Mouse (Mus musculus): ENCODE data around the gene Rfx1.

The Rfx1 gene

GRCm38 (mm10) chr8:84066291-84066930 lies at the start of gene Rfx1:
Rfx1 (plus strand) TSS chr8:84066834.
- in situ Hi-C loops (cut with MboI; ENCODE audit: low pct_unique_long_range_greater_than_20kb in 1 of 2, low sequenced_read_pairs in 2 of 2, unreplicated experiment in 1 of 2), result no loop called here

GRCm38 (mm10) chr8:84019738-84020137 lies 46.9 kb upstream of the Rfx1 start:
- in situ Hi-C loops (cut with MboI; ENCODE audit: low pct_unique_long_range_greater_than_20kb in 1 of 2, low sequenced_read_pairs in 2 of 2, unreplicated experiment in 1 of 2), result no loop called here

GRCm38 (mm10) chr8:84021096-84021495 lies 45.5 kb upstream of the Rfx1 start, which contains the start of gene Palm3:
Palm3 (plus strand) TSS chr8:84021471.
- in situ Hi-C loops (cut with MboI; ENCODE audit: low pct_unique_long_range_greater_than_20kb in 1 of 2, low sequenced_read_pairs in 2 of 2, unreplicated experiment in 1 of 2), result no loop called here

- in situ Hi-C loops (cut with MboI; ENCODE audit: low pct_unique_long_range_greater_than_20kb in 1 of 2, low sequenced_read_pairs in 2 of 2, unreplicated experiment in 1 of 2), result no loop called here
Observed at GRCm38 (mm10) chr8:84021569-84021968, 45.1 kb upstream of the Rfx1 start.

DNA sequence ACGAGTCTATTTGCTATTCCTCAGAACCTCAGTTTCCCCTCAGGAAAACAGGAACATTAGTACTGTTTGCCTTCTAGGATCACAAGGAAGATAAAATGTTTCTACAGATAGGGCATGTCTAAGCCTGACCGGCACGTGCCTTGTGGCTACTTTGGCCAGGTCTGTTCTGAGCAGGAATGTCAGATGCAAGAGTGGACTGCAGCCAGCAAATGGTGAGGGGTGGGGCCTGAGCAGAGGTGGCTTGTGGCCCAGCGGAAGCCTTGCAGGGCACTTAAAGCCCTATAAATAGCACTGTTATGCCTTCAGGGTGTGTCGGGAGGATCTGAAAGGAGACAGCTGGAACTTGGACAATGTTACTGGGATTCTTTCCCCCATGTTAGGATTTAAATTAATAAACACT lies 43.5 kb upstream of the Rfx1 start:
- in situ Hi-C loops (cut with MboI; ENCODE audit: low pct_unique_long_range_greater_than_20kb in 1 of 2, low sequenced_read_pairs in 2 of 2, unreplicated experiment in 1 of 2), result no loop called here

GRCm38 (mm10) chr8:84023631-84024030 lies 43.0 kb upstream of the Rfx1 start:
- in situ Hi-C loops (cut with MboI; ENCODE audit: low pct_unique_long_range_greater_than_20kb in 1 of 2, low sequenced_read_pairs in 2 of 2, unreplicated experiment in 1 of 2), result no loop called here

- in situ Hi-C loops (cut with MboI; ENCODE audit: low pct_unique_long_range_greater_than_20kb in 1 of 2, low sequenced_read_pairs in 2 of 2, unreplicated experiment in 1 of 2), result no loop called here
Observed at GRCm38 (mm10) chr8:84024171-84024570, 42.5 kb upstream of the Rfx1 start.

DNA sequence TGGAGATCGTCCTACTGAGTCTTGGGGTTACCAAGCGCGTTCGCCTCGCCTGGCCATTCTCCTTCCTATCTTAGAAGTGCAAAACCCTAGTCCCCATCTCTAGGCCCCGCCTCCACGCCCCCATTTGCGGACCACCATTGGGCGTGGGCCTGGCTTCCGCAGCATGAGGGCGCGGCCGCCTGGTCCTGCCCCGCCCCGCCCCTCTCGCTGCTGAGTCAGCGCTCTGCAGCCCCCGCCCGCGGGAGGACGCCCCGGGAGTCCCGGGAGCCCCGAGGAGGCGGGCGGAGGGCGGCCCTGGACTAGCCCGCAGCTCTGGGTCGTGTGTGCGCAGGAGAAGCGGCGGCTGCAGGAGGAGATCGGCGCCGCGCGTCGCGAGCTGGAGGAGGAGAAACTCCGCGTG lies 40.8 kb upstream of the Rfx1 start:
- in situ Hi-C loops (cut with MboI; ENCODE audit: low pct_unique_long_range_greater_than_20kb in 1 of 2, low sequenced_read_pairs in 2 of 2, unreplicated experiment in 1 of 2), result no loop called here

- in situ Hi-C loops (cut with MboI; ENCODE audit: low pct_unique_long_range_greater_than_20kb in 1 of 2, low sequenced_read_pairs in 2 of 2, unreplicated experiment in 1 of 2), result no loop called here
Observed at GRCm38 (mm10) chr8:84027449-84027848, 39.2 kb upstream of the Rfx1 start.

DNA sequence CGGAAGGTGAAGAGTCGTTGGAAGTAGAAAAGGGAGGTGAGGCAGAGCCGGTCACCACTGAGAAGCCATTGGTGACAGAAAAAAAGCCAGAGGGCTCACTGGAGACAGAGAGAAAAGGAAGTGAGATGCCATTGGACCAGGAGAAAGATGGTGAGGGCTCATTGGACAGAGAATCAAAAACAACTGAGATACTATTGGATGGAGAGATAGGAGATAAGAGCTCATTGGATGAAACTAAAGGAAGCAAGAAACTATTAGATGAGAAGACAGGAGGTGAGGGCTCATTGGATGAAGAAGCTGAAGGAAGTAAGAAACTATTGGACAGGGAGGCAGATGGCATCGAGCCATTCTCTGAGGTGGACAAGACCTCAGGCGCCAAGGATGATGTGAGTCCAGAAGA lies 37.4 kb upstream of the Rfx1 start:
- in situ Hi-C loops (cut with MboI; ENCODE audit: low pct_unique_long_range_greater_than_20kb in 1 of 2, low sequenced_read_pairs in 2 of 2, unreplicated experiment in 1 of 2), result no loop called here

DNA sequence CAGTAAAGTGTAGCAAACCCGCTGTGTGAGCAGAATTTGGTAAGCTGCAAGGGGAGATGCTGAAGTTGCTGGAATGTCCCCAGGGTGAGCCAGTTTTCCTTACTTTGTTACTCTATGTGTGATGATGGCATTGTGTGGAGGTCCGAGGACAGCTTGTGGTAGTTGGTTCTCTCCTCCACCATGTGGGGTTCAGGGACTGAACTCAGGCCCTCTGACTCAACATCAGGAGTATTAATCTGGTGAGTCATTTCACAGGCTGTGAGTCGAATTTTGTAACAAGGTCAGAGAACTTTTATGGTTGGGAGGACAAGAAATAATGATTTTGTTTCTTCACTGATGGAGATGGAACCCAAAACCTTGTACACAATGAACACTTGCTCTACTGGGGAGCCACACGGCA lies 33.9 kb upstream of the Rfx1 start:
- in situ Hi-C loops (cut with MboI; ENCODE audit: low pct_unique_long_range_greater_than_20kb in 1 of 2, low sequenced_read_pairs in 2 of 2, unreplicated experiment in 1 of 2), result no loop called here

DNA sequence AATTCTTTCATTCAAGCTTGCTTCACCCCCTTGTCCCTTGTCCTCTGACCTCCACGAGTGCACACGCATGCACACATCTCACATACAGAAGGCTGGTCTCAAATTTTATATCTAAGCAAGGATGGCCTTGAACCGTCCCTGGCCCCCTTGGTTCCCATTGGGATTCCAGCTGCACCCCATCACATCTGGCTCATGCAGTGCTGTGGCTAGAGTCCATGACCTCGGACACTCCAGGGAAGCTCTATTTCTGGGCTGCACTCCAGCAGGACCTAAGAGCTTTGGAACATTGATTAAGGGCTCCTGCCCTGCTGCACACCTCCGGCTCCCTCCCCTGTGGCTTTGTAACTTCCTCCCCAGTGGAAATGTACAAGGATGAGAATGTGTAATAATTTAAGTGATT lies 28.6 kb upstream of the Rfx1 start:
- in situ Hi-C loops (cut with MboI; ENCODE audit: low pct_unique_long_range_greater_than_20kb in 1 of 2, low sequenced_read_pairs in 2 of 2, unreplicated experiment in 1 of 2), result no loop called here

DNA sequence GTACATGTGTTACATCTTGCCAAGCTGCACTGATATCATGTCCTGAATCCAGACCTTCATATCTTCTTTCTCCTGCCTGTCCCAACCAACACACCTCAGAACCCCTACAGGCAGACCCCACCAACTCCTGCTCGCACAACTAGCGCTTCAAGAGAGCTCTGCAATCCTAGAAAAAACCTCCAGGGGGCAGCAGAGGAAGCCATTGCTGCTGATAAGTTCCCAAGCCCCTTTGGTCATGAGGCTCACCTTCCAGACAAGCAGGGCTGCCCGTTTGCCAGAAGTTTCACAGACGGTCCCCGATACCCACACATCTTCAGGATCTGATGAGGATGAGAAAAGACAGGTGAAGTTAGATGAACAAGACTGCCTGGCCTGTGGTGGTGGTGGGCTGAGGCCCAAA lies 27.6 kb upstream of the Rfx1 start:
- in situ Hi-C loops (cut with MboI; ENCODE audit: low pct_unique_long_range_greater_than_20kb in 1 of 2, low sequenced_read_pairs in 2 of 2, unreplicated experiment in 1 of 2), result no loop called here

DNA sequence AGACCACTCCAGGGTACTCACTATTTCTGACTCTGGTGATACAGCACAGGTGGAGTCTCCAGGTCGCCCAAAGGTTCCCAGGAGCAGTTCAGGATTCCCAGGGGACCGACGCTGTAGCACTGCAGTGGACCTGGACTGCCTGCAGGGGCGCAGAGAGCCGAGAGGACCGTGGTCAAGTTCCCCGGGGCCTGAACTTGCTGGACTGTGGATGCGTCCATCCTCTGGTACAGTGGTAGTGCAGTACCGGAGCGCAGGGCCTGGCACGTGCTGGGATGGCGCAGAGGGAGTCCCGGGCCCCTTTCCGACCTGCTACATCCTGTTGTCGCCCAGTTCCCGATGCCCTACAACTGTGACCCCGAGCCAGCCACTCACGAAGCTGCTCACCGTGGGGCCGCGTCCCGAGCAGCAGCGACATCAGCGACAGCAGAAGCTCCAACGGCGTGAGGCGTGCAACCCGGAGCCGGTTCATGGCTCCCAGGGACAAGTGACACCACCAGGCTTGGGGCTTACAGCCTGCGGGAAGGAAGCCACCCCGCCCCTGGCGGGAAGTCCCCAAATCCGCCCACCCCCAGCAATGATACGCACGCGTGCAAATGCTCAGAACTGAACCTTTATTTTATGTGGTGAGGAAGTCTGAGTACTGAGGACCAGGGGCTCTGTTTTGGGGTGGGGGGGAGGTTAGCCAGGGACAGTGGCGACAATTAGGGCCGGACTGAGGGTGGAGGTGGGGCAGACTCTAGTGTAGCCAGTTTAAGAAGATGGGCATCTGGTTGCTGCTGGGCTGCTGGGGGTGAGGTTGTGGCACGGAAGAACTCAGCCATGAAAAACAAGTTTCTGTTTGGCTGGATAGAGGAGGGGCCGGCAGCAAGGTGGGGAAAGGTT lies 24.3 kb upstream of the Rfx1 start, which contains the start of gene Il27ra:
Gene Il27ra (minus strand): TSS at position 524 of the 882 bp plus-strand sequence.
- in situ Hi-C loops (cut with MboI; ENCODE audit: low pct_unique_long_range_greater_than_20kb in 1 of 2, low sequenced_read_pairs in 2 of 2, unreplicated experiment in 1 of 2), result no loop called here

DNA sequence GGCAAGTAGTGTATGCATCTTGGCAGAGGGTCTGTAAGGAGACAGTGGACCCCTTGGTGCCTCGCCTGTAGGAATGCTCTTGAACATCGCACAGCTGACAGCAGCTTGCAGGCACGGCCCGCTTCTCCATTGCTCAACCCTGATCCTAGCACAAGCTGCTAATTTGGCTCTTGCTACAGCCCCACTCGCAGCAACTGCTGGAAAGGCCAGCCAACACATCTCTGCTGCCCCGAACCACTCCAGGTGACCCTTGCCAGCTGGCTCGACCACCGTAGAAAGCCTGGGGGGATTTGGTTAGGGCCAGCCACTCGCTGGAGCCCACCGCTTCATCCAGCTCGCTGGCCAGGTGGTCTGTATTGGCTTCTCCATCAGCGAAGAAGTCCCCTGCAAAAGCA lies 23.7 kb upstream of the Rfx1 start:
- in situ Hi-C loops (cut with MboI; ENCODE audit: low pct_unique_long_range_greater_than_20kb in 1 of 2, low sequenced_read_pairs in 2 of 2, unreplicated experiment in 1 of 2), result no loop called here

DNA sequence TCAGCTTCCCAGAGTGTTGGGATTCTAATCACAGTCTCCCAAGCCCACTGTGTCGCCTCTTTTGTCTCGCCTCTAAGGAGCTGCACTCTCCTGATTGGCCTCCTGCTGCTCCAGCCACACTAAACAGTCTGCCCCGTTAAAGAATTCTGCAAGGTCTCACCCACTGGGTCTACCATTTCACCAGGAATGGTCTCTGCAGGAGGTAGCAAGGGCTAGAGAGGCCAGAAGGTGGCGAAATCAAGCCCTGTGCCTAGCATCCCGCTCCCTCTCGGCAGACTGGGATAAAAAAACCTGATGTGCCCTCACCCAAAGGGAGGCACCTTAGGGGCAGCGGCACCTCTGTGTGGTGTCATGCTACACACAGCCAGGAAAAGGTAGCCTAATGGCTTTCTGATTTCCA lies 22.5 kb upstream of the Rfx1 start:
- in situ Hi-C loops (cut with MboI; ENCODE audit: low pct_unique_long_range_greater_than_20kb in 1 of 2, low sequenced_read_pairs in 2 of 2, unreplicated experiment in 1 of 2), result no loop called here

DNA sequence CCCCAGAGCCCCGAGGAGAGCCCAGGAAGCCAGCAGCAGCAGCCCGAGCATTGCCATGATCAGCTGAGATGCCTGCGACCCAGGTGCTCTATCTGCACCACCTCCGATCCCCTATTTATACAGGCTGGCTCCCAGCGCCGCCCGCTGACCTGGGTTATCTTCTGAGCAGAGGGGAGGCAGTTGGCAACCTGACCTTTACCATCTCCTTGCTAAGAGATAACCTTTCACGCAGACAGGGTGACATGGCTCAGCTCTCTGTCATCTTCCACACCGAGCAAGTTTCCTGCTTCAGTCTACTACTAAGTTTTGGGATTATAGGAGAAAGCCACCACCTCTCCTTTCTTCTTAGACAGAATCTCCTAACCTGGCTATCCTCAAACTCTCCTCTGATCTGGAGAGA lies 21.7 kb upstream of the Rfx1 start, which contains the start of gene Rln3:
Gene Rln3 (minus strand): TSS at position 101 of the 400 bp plus-strand sequence.
- in situ Hi-C loops (cut with MboI; ENCODE audit: low pct_unique_long_range_greater_than_20kb in 1 of 2, low sequenced_read_pairs in 2 of 2, unreplicated experiment in 1 of 2), result no loop called here

GRCm38 (mm10) chr8:84046505-84046904 lies 20.1 kb upstream of the Rfx1 start:
- in situ Hi-C loops (cut with MboI; ENCODE audit: low pct_unique_long_range_greater_than_20kb in 1 of 2, low sequenced_read_pairs in 2 of 2, unreplicated experiment in 1 of 2), result no loop called here

DNA sequence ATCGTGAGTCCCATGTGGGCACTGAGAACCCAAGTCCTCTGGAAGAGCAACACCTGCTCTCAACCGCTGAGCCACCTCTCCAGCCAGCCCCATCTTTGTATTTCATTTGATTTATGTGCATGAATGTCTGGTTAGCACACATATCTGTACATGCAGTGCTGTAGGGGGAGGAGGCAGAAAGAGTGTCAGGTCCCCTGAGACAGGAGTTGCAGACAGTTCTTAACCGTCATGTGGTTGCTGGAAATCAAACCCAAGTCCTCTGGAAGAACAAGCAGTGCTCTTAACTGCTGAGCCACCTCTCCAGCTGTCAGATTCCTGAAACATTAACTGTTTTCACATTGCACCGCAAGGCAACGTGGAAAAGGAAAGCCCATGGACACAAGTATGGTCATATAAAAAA lies 18.5 kb upstream of the Rfx1 start:
- in situ Hi-C loops (cut with MboI; ENCODE audit: low pct_unique_long_range_greater_than_20kb in 1 of 2, low sequenced_read_pairs in 2 of 2, unreplicated experiment in 1 of 2), result no loop called here

DNA sequence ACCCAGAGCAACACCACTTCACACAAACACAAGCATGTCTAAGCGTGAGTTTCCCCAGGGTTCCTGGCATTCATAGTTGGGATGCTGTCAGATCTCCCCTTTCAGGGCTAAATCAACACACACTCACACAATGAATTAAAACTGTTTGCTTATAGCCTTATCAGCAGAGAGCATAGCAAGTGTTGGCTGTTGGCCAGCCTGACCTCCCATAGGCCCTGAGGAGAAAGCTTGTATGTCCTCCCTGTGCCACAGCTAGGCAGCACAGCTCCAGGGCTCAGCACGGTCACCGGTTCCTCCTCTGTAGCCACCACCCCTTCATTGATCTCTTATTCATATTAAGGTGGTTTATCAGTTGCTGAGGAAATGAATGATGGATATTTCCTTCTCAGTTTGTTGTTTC lies 13.9 kb upstream of the Rfx1 start:
- in situ Hi-C loops (cut with MboI; ENCODE audit: low pct_unique_long_range_greater_than_20kb in 1 of 2, low sequenced_read_pairs in 2 of 2, unreplicated experiment in 1 of 2), result no loop called here
